Mouse (Mus musculus) intestine, embryonic 15.5 days (tissue): ENCODE measurements around the gene Pitpnc1. TPM values are rescaled to one million over a fixed set of nuclear protein-coding genes. Genes with fewer than 3 reads are reported as not detected.

ENCODE experiments used
- polyA plus RNA-seq: library from polyadenylated mRNA; unstranded; fragments of >200 nt; fragmentation: Nextera tagmentation; extraction: Ambion mirVana; gene quantifications from 2 replicates; pipeline ENCODE4 v1.2.1, GENCODE M21; 2015

Pitpnc1 gene
- polyA plus RNA-seq, 1 experiment from 2014 or later: 14.2 TPM

Other genes with a start within 250 kb of the Pitpnc1 start
- 158 and 168 TPM in 2 replicates for gene Psmd12, start 8.8 kb upstream of the Pitpnc1 start, polyA plus RNA-seq
- 16.0 and 17.0 TPM in 2 replicates for gene Helz, start 77.2 kb upstream of the Pitpnc1 start, polyA plus RNA-seq
- gene Cacng1, start 245.8 kb upstream of the Pitpnc1 start, polyA plus RNA-seq: 0.19 TPM in 1 of 2 replicates, not detected in the other